Mouse (Mus musculus): ENCODE measurements around the gene Gm20388.

DNA sequence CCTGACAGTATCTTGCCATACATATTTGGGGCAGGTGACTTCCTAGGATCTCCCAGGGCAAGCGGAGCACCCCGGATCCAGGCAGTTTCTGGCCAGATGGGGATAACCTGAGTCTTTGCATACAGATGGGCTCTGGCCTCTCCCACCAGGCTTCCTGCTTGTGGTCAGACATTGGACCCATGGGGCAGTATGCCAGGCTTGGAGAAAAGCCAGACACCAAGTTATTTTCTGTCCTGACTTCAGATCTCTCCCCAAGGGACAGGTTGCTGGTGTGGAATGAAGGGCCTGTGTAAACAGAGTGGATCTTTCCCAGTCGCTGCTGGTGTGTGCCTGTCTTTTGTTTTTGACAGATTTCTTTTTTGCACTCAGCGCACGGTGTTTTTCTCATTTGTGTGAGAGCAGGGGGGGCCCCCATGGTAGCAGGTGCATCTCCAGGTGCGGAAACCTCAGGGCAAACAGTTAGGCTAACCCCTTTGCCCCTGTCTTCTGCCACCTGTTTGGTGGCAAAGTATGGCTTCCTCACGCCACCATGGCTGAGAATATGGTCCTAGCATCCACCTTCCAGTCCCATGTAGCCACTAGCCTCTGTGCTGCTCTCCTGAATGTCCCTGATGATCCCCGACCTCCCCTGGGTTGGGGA is 632.9 kb downstream of the Gm20388 start:
- TF ChIP-seq GATA1 (IDR thresholded peaks at IDR 0.05; ENCODE audit: borderline replicate concordance, low read length) (no peak), CTCF (IDR thresholded peaks at IDR 0.05; ENCODE audit: low read depth, low read length) (no peak), TAL1 (conservative IDR thresholded peaks at IDR 0.05; ENCODE audit: low read depth, low read length) (no peak)

All from G1E (cell line).